Mouse (Mus musculus) liver, embryonic 11.5 days (tissue): Measurements from ENCODE around the gene P3h3. TPM values are rescaled to one million over a fixed set of nuclear protein-coding genes. Genes with fewer than 3 reads are reported as not detected.
"Not testable (repeated sequence)": the region's sequence is repeated elsewhere in the genome, so short reads cannot be mapped to it uniquely, and the experiment has no call there.

Experiments
- ATAC-seq: fragments of 200-750 bp; cut with Nextera tagmentation; replicated peaks from 2 replicates; pipeline ENCODE4 v1.8.0; 2017; ENCODE audit warnings: moderate number of reproducible peaks, mild to moderate bottlenecking, moderate TSS enrichment, moderate library complexity; ENCODE audit not compliant: low FRiP score
- DNase-seq: peaks from one replicate; pipeline ENCODE4 v3.0.0-alpha.2; 2017; ENCODE audit warnings: low spot score
- H3K27ac ChIP-seq: fragments of 300-500 bp; sonication (generic); 2 replicates; pipeline ENCODE4 v1.5.1; 2014; ENCODE audit warnings: mild to moderate bottlenecking, low read depth, low read length, control low read depth
- H3K27me3 ChIP-seq: fragments of 300-500 bp; sonication (generic); replicated peaks from 2 replicates; pipeline ENCODE4 v1.6.1; 2014; ENCODE audit warnings: low read length, mixed read lengths; ENCODE audit not compliant: control insufficient read depth, insufficient read depth
- H3K36me3 ChIP-seq: fragments of 300-500 bp; sonication (generic); 2 replicates; pipeline ENCODE4 v1.6.1; 2014; ENCODE audit warnings: mild to moderate bottlenecking, low read length, moderate library complexity, mixed read lengths; ENCODE audit not compliant: control insufficient read depth, insufficient read depth
- H3K4me1 ChIP-seq: fragments of 300-500 bp; sonication (generic); replicated peaks from 2 replicates; pipeline ENCODE4 v1.6.1; 2014; ENCODE audit warnings: low read length, mixed read lengths; ENCODE audit not compliant: control insufficient read depth, insufficient read depth
- H3K4me2 ChIP-seq: fragments of 300-500 bp; sonication (generic); 2 replicates; pipeline ENCODE4 v1.6.1; 2014; ENCODE audit warnings: mild to moderate bottlenecking, control low read depth, moderate library complexity
- H3K4me3 ChIP-seq: fragments of 300-500 bp; sonication (generic); 2 replicates; pipeline ENCODE4 v1.5.1; 2014; ENCODE audit warnings: low read depth, low read length, control low read depth
- H3K9ac ChIP-seq: fragments of 300-500 bp; sonication (generic); 2 replicates; pipeline ENCODE4 v1.6.1; 2014; ENCODE audit warnings: low read depth, low read length, control low read depth
- H3K9me3 ChIP-seq: fragments of 300-500 bp; sonication (generic); 2 replicates; pipeline ENCODE4 v1.6.1; 2016; ENCODE audit warnings: low read length, inconsistent platforms, mixed read lengths; ENCODE audit not compliant: control insufficient read depth
- WGBS: fragments of 180-500 bp; shearing (Covaris S2); extraction: QIAGEN DNeasy Blood & Tissue Kit; methylation state at CpG from one replicate; pipeline ENCODE4 v1.1.7; 2014; 5-methylcytosine and 5-hydroxymethylcytosine counted together
- polyA plus RNA-seq: library from polyadenylated mRNA; unstranded; fragments of >200 nt; fragmentation: Nextera tagmentation; extraction: Ambion mirVana; gene quantifications from 2 replicates; pipeline ENCODE4 v1.2.1, GENCODE M21; 2014

The P3h3 gene
- polyA plus RNA-seq, 1 experiment from 2014 or later = 11.3 TPM

GRCm38 (mm10) chr6:124847305-124847704 lies 10.2 kb downstream of the P3h3 start:
- 13% methylated on average over 9 of the region's 9 CpGs for WGBS
- Histone ChIP-seq H3K4me2 (no peak overlapping the region), H3K4me3 (no peak overlapping the region), H3K36me3 (no peaks in the 10 kb centered on the region; the same call in 1 of the 2 replicates), H3K27me3 (no peaks in the 10 kb centered on the region), H3K27ac (no peak overlapping the region), H3K9me3 (no peaks in the 10 kb centered on the region), H3K4me1 (peaks cover 3% of the 10 kb centered on the region), H3K9ac (no peak overlapping the region)
- ATAC-seq = peak; percentile 63; the same call in 1 of the 2 replicates
- peak; percentile 92 for DNase-seq

- ATAC-seq (no peak), DNase-seq (no peak)
- Histone ChIP-seq H3K4me2 (peak within 1 kb of the TSS; percentile 14), H3K9me3 (no peaks in the 10 kb centered on the region), H3K4me1 (peaks cover 10% of the 10 kb centered on the region), H3K27me3 (no peaks in the 10 kb centered on the region; the same call in 1 of the 2 replicates), H3K36me3 (no peaks in the 10 kb centered on the region; the same call in 1 of the 2 replicates), H3K4me3 (no peak within 1 kb of the TSS), H3K9ac (peak within 1 kb of the TSS; percentile 25), H3K27ac (no peak within 1 kb of the TSS)
- 28% methylated on average over 15 of the region's 15 CpGs for WGBS
Observed at GRCm38 (mm10) chr6:124840241-124841167, 17.0 kb downstream of the P3h3 start, which contains the start of gene Gnb3. Gene Gnb3 (minus strand): TSS chr6:124840275.

DNA sequence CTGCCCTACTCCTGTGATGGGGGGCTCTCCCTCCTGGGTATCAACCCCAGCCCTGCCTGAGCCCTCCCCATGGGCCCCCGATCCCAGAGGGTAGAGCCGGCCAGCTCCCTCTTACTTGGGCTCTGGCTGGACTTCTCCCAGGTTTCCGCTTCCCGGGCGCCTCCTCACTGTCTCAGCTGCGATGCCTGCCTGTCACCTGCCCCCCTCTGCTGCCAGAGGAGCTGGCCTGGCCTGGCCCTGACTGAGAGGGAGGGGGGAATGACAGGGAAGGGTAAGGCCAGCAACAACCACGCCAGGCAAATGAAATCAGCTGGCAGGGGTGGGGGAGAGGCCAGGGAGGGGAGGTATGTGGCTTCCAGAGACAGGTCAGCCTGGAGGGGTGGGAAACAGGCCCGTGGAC lies 17.7 kb downstream of the P3h3 start:
- H3K9me3 ChIP-seq = no peaks in the 10 kb centered on the region
- no peaks in the 10 kb centered on the region; the same call in 1 of the 2 replicates for H3K27me3 ChIP-seq
- DNase-seq = no peak
- no peaks in the 10 kb centered on the region; the same call in none of the 2 replicates for H3K36me3 ChIP-seq
- no peak overlapping the region for H3K4me3 ChIP-seq
- H3K27ac ChIP-seq = no peak overlapping the region
- H3K4me2 ChIP-seq = peak overlapping the region; percentile 14
- H3K4me1 ChIP-seq = peaks cover 10% of the 10 kb centered on the region
- H3K9ac ChIP-seq = peak overlapping the region; percentile 25
- ATAC-seq = no peak
- WGBS = 11% methylated on average over 8 of the region's 8 CpGs

DNA sequence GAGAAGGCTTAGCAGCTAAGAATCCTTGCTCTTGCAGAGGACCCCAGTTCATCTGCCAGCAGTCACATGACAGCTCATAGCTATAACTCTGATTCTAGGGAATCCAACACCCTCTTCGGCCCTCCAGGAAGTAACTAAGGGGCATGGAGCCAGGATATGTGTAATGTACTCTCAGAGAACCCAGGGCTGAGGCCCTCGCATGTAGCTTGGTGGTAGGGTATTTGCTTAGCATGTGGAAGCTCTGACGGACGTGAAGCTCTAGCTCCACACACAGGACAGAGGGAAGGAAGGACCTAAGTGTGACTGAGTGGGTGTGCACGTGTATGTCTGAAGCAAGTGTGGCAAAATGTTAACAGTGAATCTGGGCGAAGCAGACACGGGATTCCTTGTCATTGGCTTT lies 21.1 kb downstream of the P3h3 start:
- Histone ChIP-seq H3K36me3 (peaks cover 12% of the 10 kb centered on the region), H3K4me2 (no peak overlapping the region), H3K27me3 (no peaks in the 10 kb centered on the region; the same call in 1 of the 2 replicates), H3K4me3 (no peak overlapping the region), H3K9me3 (no peaks in the 10 kb centered on the region), H3K9ac (no peak overlapping the region), H3K27ac (no peak overlapping the region), H3K4me1 (peaks cover 10% of the 10 kb centered on the region)
- ATAC-seq (no peak), DNase-seq (no peak)
- WGBS = 76% methylated on average over 7 of the region's 7 CpGs

DNA sequence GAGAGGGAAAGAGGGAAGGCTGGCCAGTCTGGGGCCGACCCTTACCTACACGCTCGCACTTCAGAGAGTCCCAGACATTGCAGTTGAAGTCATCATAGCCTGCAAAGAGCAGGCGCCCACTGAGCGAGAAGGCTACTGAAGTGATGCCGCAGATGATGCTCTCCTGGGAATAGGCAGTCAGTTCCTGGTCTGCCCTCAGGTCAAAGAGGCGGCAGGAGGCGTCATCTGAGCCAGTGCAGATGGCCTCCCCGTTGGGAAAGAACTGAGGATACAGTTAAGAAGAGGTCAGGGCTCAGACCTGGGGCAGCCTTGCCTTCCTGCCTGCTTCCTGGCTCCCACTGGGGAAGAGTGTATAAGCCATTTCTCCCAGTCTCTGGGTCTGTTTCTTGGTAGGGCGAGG lies 22.0 kb downstream of the P3h3 start:
- Histone ChIP-seq H3K27ac (no peak overlapping the region), H3K9me3 (no peaks in the 10 kb centered on the region), H3K9ac (no peak overlapping the region; the same call in 1 of the 2 replicates)

GRCm38 (mm10) chr6:124834512-124835081 lies 23.0 kb downstream of the P3h3 start:
- Histone ChIP-seq H3K4me3 (no peak overlapping the region), H3K36me3 (peaks cover 12% of the 10 kb centered on the region), H3K9ac (no peak overlapping the region), H3K27ac (no peak overlapping the region), H3K4me2 (no peak overlapping the region), H3K4me1 (peaks cover 2% of the 10 kb centered on the region), H3K9me3 (no peaks in the 10 kb centered on the region), H3K27me3 (no peaks in the 10 kb centered on the region; the same call in 1 of the 2 replicates)
- ATAC-seq = no peak
- no peak for DNase-seq
- WGBS = 73% methylated on average over 6 of the region's 6 CpGs

More for the DNA sequence above, 22.0 kb downstream of the P3h3 start:
- DNase-seq = no peak
- no peak for ATAC-seq
- no peak overlapping the region for H3K4me2 ChIP-seq
- no peak overlapping the region for H3K4me3 ChIP-seq
- WGBS = 75% methylated on average over 10 of the region's 10 CpGs
- H3K36me3 ChIP-seq = peaks cover 12% of the 10 kb centered on the region
- peaks cover 10% of the 10 kb centered on the region for H3K4me1 ChIP-seq
- no peaks in the 10 kb centered on the region; the same call in 1 of the 2 replicates for H3K27me3 ChIP-seq

GRCm38 (mm10) chr6:124831649-124832048 lies 25.9 kb downstream of the P3h3 start:
- Histone ChIP-seq H3K9ac (no peak overlapping the region), H3K27ac (no peak overlapping the region), H3K4me2 (peak overlapping the region; percentile 81; the same call in 1 of the 2 replicates), H3K4me3 (no peak overlapping the region), H3K36me3 (peaks cover 12% of the 10 kb centered on the region), H3K4me1 (peaks cover 5% of the 10 kb centered on the region), H3K27me3 (no peaks in the 10 kb centered on the region), H3K9me3 (no peaks in the 10 kb centered on the region)
- DNase-seq (no peak), ATAC-seq (no peak)
- 89% methylated on average over 8 of the region's 8 CpGs for WGBS

DNA sequence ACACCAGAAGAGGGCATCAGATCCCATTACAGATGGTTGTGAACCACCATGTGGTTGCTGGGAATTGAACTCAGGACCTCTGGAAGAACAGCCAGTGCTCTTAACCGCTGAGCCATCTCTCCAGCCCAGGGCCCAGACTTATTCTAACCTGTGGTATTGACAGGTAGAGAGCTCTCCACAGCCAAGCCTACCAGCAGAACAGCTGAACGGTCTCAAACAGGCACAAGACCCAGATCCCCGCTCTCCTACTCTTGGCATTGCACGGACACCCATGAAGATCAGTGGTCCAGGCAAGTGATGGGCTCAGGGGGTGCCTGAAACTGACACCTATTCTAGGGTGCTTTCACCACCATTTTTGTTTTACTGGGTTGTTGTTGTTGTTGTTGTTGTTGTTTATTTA lies 26.4 kb downstream of the P3h3 start:
- 97% methylated on average over 4 of the region's 4 CpGs for WGBS
- H3K4me1 ChIP-seq, H3K9me3 ChIP-seq, H3K27ac ChIP-seq, ATAC-seq, H3K27me3 ChIP-seq, DNase-seq: not testable (repeated sequence)
- peak overlapping the region; percentile 90 for H3K4me3 ChIP-seq
- peaks cover 13% of the 10 kb centered on the region for H3K36me3 ChIP-seq
- H3K4me2 ChIP-seq = peak overlapping the region; percentile 81
- H3K9ac ChIP-seq = peak overlapping the region; percentile 26; the same call in 1 of the 2 replicates
